Mouse (Mus musculus): ENCODE measurements at regions not wholly inside any gene's neighbourhood (a gene's known extent, or its start where the extent isn't known, plus 50 kb on each side); places are given as distances from the start of the nearest gene placed in this dataset. TPM values are rescaled to one million over a fixed set of nuclear protein-coding genes. Genes with fewer than 3 reads are reported as not detected.

GRCm38 (mm10) chr1:190239796-190240195 lies 69.3 kb upstream of the Prox1 start:
- Histone ChIP-seq H3K9me3 (no peaks in the 10 kb centered on the region), H3K27ac (replicated peaks) (no peak overlapping the region), H3K27me3 (0 out of 2 replicates have a peak, but pooled peaks cover 3% of the 10 kb centered on the region), H3K4me2 (no peak overlapping the region), H3K9ac (no peak overlapping the region), H3K36me3 (no peaks in the 10 kb centered on the region), H3K4me3 (no peak overlapping the region), H3K4me1 (replicated peaks) (no peaks in the 10 kb centered on the region; the same call in 1 of the 2 replicates)
- no peak for ATAC-seq (ENCODE audit: low read depth)
- WGBS, result 79% methylated on average over 6 of the region's 6 CpGs

DNA sequence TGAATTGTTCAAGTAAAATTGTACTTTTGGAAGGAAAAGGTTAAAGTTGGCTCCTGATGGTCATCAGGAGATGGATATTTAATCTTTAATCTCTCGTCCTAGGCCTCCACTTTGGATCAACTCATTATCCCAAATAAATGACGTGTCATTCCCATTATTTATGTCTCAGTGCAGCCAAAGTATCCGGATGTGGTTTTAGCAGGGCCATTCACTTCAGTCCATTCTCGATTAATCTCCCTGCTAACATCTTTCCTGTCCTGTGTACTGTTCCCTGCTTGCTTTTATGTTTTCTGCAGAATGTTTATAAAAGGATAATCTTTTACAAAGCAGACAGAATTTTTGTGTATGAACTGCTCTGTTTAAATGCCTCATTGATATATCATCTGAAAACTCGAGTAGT lies 60.4 kb upstream of the Prox1 start:
- WGBS, result 54% methylated on average over 5 of the region's 5 CpGs
- Histone ChIP-seq H3K9ac (no peak overlapping the region), H3K4me3 (no peak overlapping the region), H3K36me3 (no peaks in the 10 kb centered on the region), H3K27ac (replicated peaks) (no peak overlapping the region), H3K4me2 (no peak overlapping the region), H3K4me1 (replicated peaks) (no peaks in the 10 kb centered on the region), H3K27me3 (no peaks in the 10 kb centered on the region), H3K9me3 (peaks cover 5% of the 10 kb centered on the region)
- no peak for ATAC-seq (ENCODE audit: low read depth)

DNA sequence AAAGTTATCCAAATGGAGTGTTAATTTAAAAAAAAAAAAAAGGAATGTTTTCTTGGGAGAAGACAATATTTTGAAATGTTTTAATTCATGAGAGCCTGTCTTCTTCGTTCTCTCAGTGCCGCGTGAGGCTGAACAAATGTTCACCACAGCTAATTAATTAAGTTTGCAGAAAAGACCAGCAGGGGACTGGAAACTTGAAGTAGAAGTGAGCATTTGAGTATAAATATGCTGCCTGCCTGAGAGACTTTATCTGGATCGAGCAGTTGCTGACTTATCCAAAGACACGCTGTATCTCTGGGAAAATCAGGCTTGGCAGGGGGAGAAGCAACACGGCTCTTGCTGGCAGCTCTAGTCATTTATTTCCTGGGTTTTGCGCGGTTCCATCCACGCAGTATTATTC lies 49.9 kb upstream of the Prox1 start:
- Histone ChIP-seq H3K4me1 (replicated peaks) (0 out of 2 replicates have a peak, but pooled peaks cover 11% of the 10 kb centered on the region), H3K9ac (no peak overlapping the region), H3K27me3 (no peaks in the 10 kb centered on the region), H3K27ac (replicated peaks) (no peak overlapping the region), H3K9me3 (peaks cover 8% of the 10 kb centered on the region), H3K4me2 (no peak overlapping the region), H3K36me3 (no peaks in the 10 kb centered on the region), H3K4me3 (no peak overlapping the region)
- no peak for ATAC-seq (ENCODE audit: low read depth)
- 51% methylated on average over 9 of the region's 9 CpGs for WGBS

Small RNA genes in the stretch of these regions (microRNA-seq; reads per million reads assigned to microRNA genes)
- gene Gm47294, result not detected
